26 mouse cellular contexts compared by ENCODE assay signal in the genomic region with DNA sequence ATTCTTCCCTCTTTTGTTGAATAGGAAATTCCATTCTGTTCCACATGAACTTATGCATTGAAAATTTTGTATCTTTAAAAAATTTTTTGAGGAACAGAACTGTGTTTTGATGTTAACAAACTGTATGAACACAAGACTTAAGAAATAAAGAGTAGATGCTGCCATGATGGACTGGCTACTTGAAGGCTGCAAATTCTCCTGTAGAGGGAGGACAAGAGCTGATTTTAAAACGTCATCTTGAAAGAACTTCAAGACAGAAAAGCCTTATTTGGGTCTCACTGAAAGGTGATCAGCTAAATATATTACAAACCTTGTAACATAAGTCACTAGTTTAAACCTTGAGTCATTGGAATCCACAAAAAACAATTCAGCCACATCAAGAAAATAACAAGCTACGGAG. TPM values are rescaled to one million over a fixed set of nuclear protein-coding genes. Genes with fewer than 3 reads are reported as not detected.
DNase-seq lines count a peak whose midpoint lies in the region; ATAC-seq and TF ChIP-seq lines count a peak whose summit lies in the region.
"Had no signal": no experiment of that assay in that cellular context is flagged by ENCODE, and none has a peak within 500 bp of the region (broad histone marks: within the 10 kb centered on the region; RNA-seq: fewer than 3 reads in every experiment).

No protein-coding gene starts in this region.

- H3K4me2 ChIP-seq in intestine, postnatal 0 days (replicated peaks; ENCODE audit: low read depth): no peak overlapping the region
- H3K4me2 ChIP-seq in intestine, embryonic 15.5 days (replicated peaks): no peak overlapping the region
- no peak overlapping the region for H3K4me2 ChIP-seq in midbrain, embryonic 14.5 days (ENCODE audit: low read length)
- H3K4me2 ChIP-seq: forebrain, embryonic 12.5 days; heart, embryonic 11.5 days; hindbrain, embryonic 13.5 days; midbrain, embryonic 11.5 days; neural tube, embryonic 13.5 days; stomach, embryonic 15.5 days had no signal

- no peaks in the 10 kb centered on the region for H3K27me3 ChIP-seq in intestine, postnatal 0 days (replicated peaks; ENCODE audit: control insufficient read depth, insufficient read depth, low read length)
- no peaks in the 10 kb centered on the region for H3K27me3 ChIP-seq in intestine, embryonic 15.5 days (replicated peaks)
- H3K27me3 ChIP-seq in midbrain, embryonic 14.5 days (ENCODE audit: control insufficient read depth, insufficient read depth, low read length): no peaks in the 10 kb centered on the region
- H3K27me3 ChIP-seq in midbrain, embryonic 10.5 days (ENCODE audit: low read depth, poor library complexity, severe bottlenecking): no peaks in the 10 kb centered on the region
- no peaks in the 10 kb centered on the region for H3K27me3 ChIP-seq in cerebellum, adult 2 months (ENCODE audit: control insufficient read depth, insufficient read depth, low read length)
- H3K27me3 ChIP-seq: forebrain, embryonic 12.5 days; hindbrain, embryonic 13.5 days; neural tube, embryonic 13.5 days; stomach, embryonic 15.5 days had no signal

- peak; percentile 44 for DNase-seq in midbrain, embryonic 14.5 days
- no peak for DNase-seq in midbrain, embryonic 10.5 days (ENCODE audit: low spot score)
- peak; percentile 56 for DNase-seq in NIH3T3 (ENCODE audit: low read depth)
- DNase-seq in embryo, embryonic 11 days: no peak
- no peak for DNase-seq in cerebellum, adult 2 months
- DNase-seq: adrenal gland, postnatal 36 days; cerebellum, adult 8-10 months; heart, postnatal 14 days; kidney, adult 11 months; left cerebral cortex, postnatal 4 days; liver; lung, adult 18-20 months; right cerebral cortex, postnatal 25 days; thymus, adult 2 months had no signal

- H3K4me1 ChIP-seq in intestine, postnatal 0 days (replicated peaks; ENCODE audit: control insufficient read depth, insufficient read depth, low read length): 0 out of 2 replicates have a peak, but pooled peaks cover 3% of the 10 kb centered on the region
- 0 out of 2 replicates have a peak, but pooled peaks cover 3% of the 10 kb centered on the region for H3K4me1 ChIP-seq in intestine, embryonic 15.5 days (replicated peaks)
- no peaks in the 10 kb centered on the region for H3K4me1 ChIP-seq in midbrain, embryonic 14.5 days (ENCODE audit: control insufficient read depth, insufficient read depth, low read length)
- no peaks in the 10 kb centered on the region for H3K4me1 ChIP-seq in midbrain, embryonic 10.5 days
- H3K4me1 ChIP-seq in cerebellum, adult 2 months (ENCODE audit: control insufficient read depth, insufficient read depth, low read length): no peaks in the 10 kb centered on the region
- H3K4me1 ChIP-seq: embryonic facial prominence, embryonic 10.5 days; forebrain, embryonic 12.5 days; hindbrain, embryonic 13.5 days; neural tube, embryonic 13.5 days; stomach, embryonic 15.5 days had no signal

- TF ChIP-seq CTCF in intestine, postnatal 0 days (IDR thresholded peaks at IDR 0.05; ENCODE audit: low read depth): peak; percentile 42
- TF ChIP-seq CTCF in cerebellum, adult 2 months (IDR thresholded peaks at IDR 0.05; ENCODE audit: borderline replicate concordance, insufficient read depth, low read depth, low read length): no peak

- no peak overlapping the region for H3K4me3 ChIP-seq in intestine, postnatal 0 days (ENCODE audit: low read depth, low read length)
- no peak overlapping the region for H3K4me3 ChIP-seq in intestine, embryonic 15.5 days (replicated peaks)
- H3K4me3 ChIP-seq in midbrain, embryonic 14.5 days (replicated peaks; ENCODE audit: low read depth, low read length): no peak overlapping the region
- H3K4me3 ChIP-seq in midbrain, embryonic 10.5 days: no peak overlapping the region
- H3K4me3 ChIP-seq in cerebellum, adult 2 months (replicated peaks; ENCODE audit: insufficient read depth, low read depth, low read length): no peak overlapping the region
- H3K4me3 ChIP-seq: embryonic facial prominence, embryonic 10.5 days; forebrain, embryonic 12.5 days; hindbrain, embryonic 13.5 days; neural tube, embryonic 13.5 days; stomach, embryonic 15.5 days had no signal

- H3K9me3 ChIP-seq in intestine, postnatal 0 days (ENCODE audit: control insufficient read depth): no peaks in the 10 kb centered on the region
- H3K9me3 ChIP-seq in intestine, embryonic 15.5 days: no peaks in the 10 kb centered on the region
- no peaks in the 10 kb centered on the region for H3K9me3 ChIP-seq in midbrain, embryonic 14.5 days (ENCODE audit: control insufficient read depth, low read length)
- no peaks in the 10 kb centered on the region for H3K9me3 ChIP-seq in midbrain, embryonic 10.5 days (replicated peaks)
- H3K9me3 ChIP-seq: embryonic facial prominence, embryonic 10.5 days; forebrain, embryonic 12.5 days; G1E; hindbrain, embryonic 13.5 days; neural tube, embryonic 13.5 days; stomach, embryonic 15.5 days had no signal

- no peak overlapping the region for H3K9ac ChIP-seq in intestine, postnatal 0 days (ENCODE audit: low read depth, low read length)
- no peak overlapping the region for H3K9ac ChIP-seq in intestine, embryonic 15.5 days
- H3K9ac ChIP-seq in midbrain, embryonic 14.5 days (replicated peaks; ENCODE audit: low read length): no peak overlapping the region
- H3K9ac ChIP-seq: forebrain, embryonic 12.5 days; hindbrain, embryonic 13.5 days; neural tube, embryonic 13.5 days; stomach, embryonic 15.5 days had no signal

- no peak overlapping the region for H3K27ac ChIP-seq in intestine, postnatal 0 days (ENCODE audit: low read depth, low read length)
- H3K27ac ChIP-seq in intestine, embryonic 15.5 days: no peak overlapping the region
- H3K27ac ChIP-seq in midbrain, embryonic 14.5 days (replicated peaks; ENCODE audit: low read depth, low read length): no peak overlapping the region
- no peak overlapping the region for H3K27ac ChIP-seq in midbrain, embryonic 10.5 days (replicated peaks)
- H3K27ac ChIP-seq in cerebellum, adult 2 months (ENCODE audit: insufficient read depth, low read length): no peak overlapping the region
- H3K27ac ChIP-seq: embryonic facial prominence, embryonic 10.5 days; forebrain, embryonic 12.5 days; hindbrain, embryonic 13.5 days; macrophage; neural tube, embryonic 13.5 days; stomach, embryonic 15.5 days had no signal

- WGBS in intestine, postnatal 0 days: 71% methylated on average over 2 of the region's 2 CpGs
- 78% methylated on average over 2 of the region's 2 CpGs for WGBS in intestine, embryonic 15.5 days
- WGBS in midbrain, embryonic 14.5 days: 75% methylated on average over 2 of the region's 2 CpGs
- 76% methylated on average over 2 of the region's 2 CpGs for WGBS in midbrain, embryonic 10.5 days
- WGBS in cerebellum, adult 2 months: 67% methylated on average over 2 of the region's 2 CpGs

- no peak for TF ChIP-seq POLR2A in cerebellum, adult 2 months (IDR thresholded peaks at IDR 0.05; ENCODE audit: borderline replicate concordance, insufficient read depth, low read length)

- peaks cover 9% of the 10 kb centered on the region for H3K36me3 ChIP-seq in intestine, postnatal 0 days (ENCODE audit: control insufficient read depth, insufficient read depth)
- H3K36me3 ChIP-seq in intestine, embryonic 15.5 days: 0 out of 2 replicates have a peak, but pooled peaks cover 1% of the 10 kb centered on the region
- peaks cover 36% of the 10 kb centered on the region for H3K36me3 ChIP-seq in midbrain, embryonic 14.5 days (ENCODE audit: control insufficient read depth, insufficient read depth, low read length)
- peaks cover 40% of the 10 kb centered on the region for H3K36me3 ChIP-seq in midbrain, embryonic 10.5 days

- no peak for ATAC-seq in intestine, postnatal 0 days
- no peak for ATAC-seq in intestine, embryonic 15.5 days
- ATAC-seq in midbrain, embryonic 14.5 days (ENCODE audit: low FRiP score, low TSS enrichment): no peak
- ATAC-seq: CD4-positive, CD25-positive, alpha-beta regulatory T cell, adult 4 months had no signal

RNA-seq across cellular contexts. Expression of gene Ndufb2, which starts 17.8 kb away (rescaled TPM):
- polyA plus RNA-seq in intestine, postnatal 0 days (2015; fragmentation: Nextera tagmentation; extraction: Ambion mirVana): 483 and 498 TPM in 2 replicates
- 378 and 432 TPM in 2 replicates for polyA plus RNA-seq in intestine, embryonic 15.5 days (2015; fragmentation: Nextera tagmentation; extraction: Ambion mirVana)
- polyA plus RNA-seq in midbrain, embryonic 14.5 days (2014; fragmentation: Nextera tagmentation; extraction: Ambion mirVana): 404 and 530 TPM in 2 replicates
- polyA plus RNA-seq in midbrain, embryonic 10.5 days (2016; fragmentation: Nextera tagmentation; extraction: Ambion mirVana): 282 and 288 TPM in 2 replicates
- polyA plus RNA-seq in cerebellum, adult 2 months (2012; rRNA removed): 315 and 319 TPM in 2 replicates

RNA-seq across cellular contexts. Expression of gene Gm42420, which starts 24.7 kb away (rescaled TPM):
- polyA plus RNA-seq in intestine, postnatal 0 days (2015; fragmentation: Nextera tagmentation; extraction: Ambion mirVana): 0.60 and 2.0 TPM in 2 replicates
- polyA plus RNA-seq in intestine, embryonic 15.5 days (2015; fragmentation: Nextera tagmentation; extraction: Ambion mirVana): 1.1 and 1.2 TPM in 2 replicates
- polyA plus RNA-seq in midbrain, embryonic 14.5 days (2014; fragmentation: Nextera tagmentation; extraction: Ambion mirVana): 0.58 TPM in 1 of 2 replicates, not detected in the other
- polyA plus RNA-seq in midbrain, embryonic 10.5 days (2016; fragmentation: Nextera tagmentation; extraction: Ambion mirVana): 0.57 and 1.3 TPM in 2 replicates
- polyA plus RNA-seq in cerebellum, adult 2 months (2012; rRNA removed): 0.72 and 0.95 TPM in 2 replicates
- polyA plus RNA-seq: CD4-positive, CD25-positive, alpha-beta regulatory T cell, adult 4 months; embryonic facial prominence, embryonic 10.5 days; G1E; hindbrain, embryonic 13.5 days; macrophage; neural tube, embryonic 13.5 days had no signal

RNA-seq across cellular contexts. Expression of gene Adck2, which starts 36.5 kb away (rescaled TPM):
- polyA plus RNA-seq in intestine, postnatal 0 days (2015; fragmentation: Nextera tagmentation; extraction: Ambion mirVana): 18.0 and 19.4 TPM in 2 replicates
- 28.0 and 29.1 TPM in 2 replicates for polyA plus RNA-seq in intestine, embryonic 15.5 days (2015; fragmentation: Nextera tagmentation; extraction: Ambion mirVana)
- polyA plus RNA-seq in midbrain, embryonic 14.5 days (2014; fragmentation: Nextera tagmentation; extraction: Ambion mirVana): 34.5 and 48.7 TPM in 2 replicates
- 26.6 and 28.4 TPM in 2 replicates for polyA plus RNA-seq in midbrain, embryonic 10.5 days (2016; fragmentation: Nextera tagmentation; extraction: Ambion mirVana)
- polyA plus RNA-seq in cerebellum, adult 2 months (2012; rRNA removed): 30.2 and 33.2 TPM in 2 replicates

RNA-seq across cellular contexts. Expression of gene Dennd2a, which starts 52.5 kb away (rescaled TPM):
- 3.8 and 3.9 TPM in 2 replicates for polyA plus RNA-seq in intestine, postnatal 0 days (2015; fragmentation: Nextera tagmentation; extraction: Ambion mirVana)
- 11.7 and 12.3 TPM in 2 replicates for polyA plus RNA-seq in intestine, embryonic 15.5 days (2015; fragmentation: Nextera tagmentation; extraction: Ambion mirVana)
- polyA plus RNA-seq in midbrain, embryonic 14.5 days (2014; fragmentation: Nextera tagmentation; extraction: Ambion mirVana): 23.3 and 31.5 TPM in 2 replicates
- 42.3 and 50.6 TPM in 2 replicates for polyA plus RNA-seq in midbrain, embryonic 10.5 days (2016; fragmentation: Nextera tagmentation; extraction: Ambion mirVana)
- polyA plus RNA-seq in cerebellum, adult 2 months (2012; rRNA removed): 12.3 and 13.5 TPM in 2 replicates
- polyA plus RNA-seq: G1E had no signal

Comparison
In these comparisons a context has a peak if more than half of its experiments do, and no peak if none do; other contexts are left out.
1. DNase-seq: peak in midbrain, embryonic 14.5 days (single experiment) and NIH3T3 (single experiment); none in midbrain, embryonic 10.5 days (single experiment), embryo, embryonic 11 days (single experiment) and cerebellum, adult 2 months (0 of 2).